Mouse (Mus musculus) gonadal fat pad, adult 2 months (tissue): ENCODE results near the gene Ciart. TPM values are rescaled to one million over a fixed set of nuclear protein-coding genes. Genes with fewer than 3 reads are reported as not detected.
A peak's percentile ranks its signal among the peaks of the same experiment; 100 is the strongest.
"Not testable (repeated sequence)": the region's sequence is repeated elsewhere in the genome, so short reads cannot be mapped to it uniquely, and the experiment has no call there.

Source experiments
- DNase-seq: peaks from one replicate; pipeline ENCODE4 v3.0.0-alpha.2; 2012; ENCODE audit warnings: low read depth
- polyA plus RNA-seq: library from polyadenylated mRNA; depleted of rRNA; stranded (reverse); fragments of >200 nt; gene quantifications from 2 replicates; pipeline ENCODE4 v1.2.3, GENCODE M21; 2012; rRNA removed

The Ciart gene
- polyA plus RNA-seq = 8.7 and 9.0 TPM in 2 replicates

DNA sequence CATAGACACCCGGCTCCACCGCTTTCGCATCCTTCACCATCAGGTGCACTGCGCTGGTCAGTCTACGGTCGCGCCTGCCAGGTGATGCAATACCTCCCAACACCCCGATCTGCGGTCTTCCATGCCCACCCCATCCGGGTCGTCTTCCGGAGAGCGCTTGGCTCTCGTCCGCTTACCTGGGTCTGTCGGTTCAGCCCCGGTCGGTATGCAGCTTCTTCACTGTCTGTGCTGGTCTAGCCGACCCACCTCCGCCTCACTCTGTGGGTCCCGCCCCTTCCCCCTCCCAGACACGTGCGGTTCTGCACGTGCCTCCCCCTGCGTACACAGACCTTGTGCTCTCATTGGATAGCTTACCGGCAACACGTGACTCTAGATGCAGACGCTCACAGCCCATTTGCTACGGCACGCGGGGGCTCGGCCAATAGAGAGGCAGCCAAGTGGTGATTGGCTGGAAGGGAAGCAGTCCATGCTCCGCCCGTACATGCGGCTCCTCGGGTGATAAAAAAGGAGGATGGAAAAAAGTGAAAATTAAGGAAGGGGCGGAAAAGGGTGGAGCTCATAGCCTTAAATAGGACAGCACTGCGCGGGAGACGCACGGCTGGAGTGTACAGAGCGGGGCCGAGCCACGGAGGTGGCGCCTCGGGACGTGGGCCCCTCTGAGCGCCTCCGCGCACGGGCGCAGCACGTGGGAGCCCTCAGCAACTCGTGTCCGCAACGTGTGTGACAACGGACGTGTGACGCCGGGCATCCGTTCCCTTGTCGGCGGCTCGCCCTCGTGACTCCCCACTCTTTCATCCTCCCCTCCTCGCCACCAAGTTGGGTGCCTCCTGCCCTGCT is at the start of gene Ciart:
Gene Ciart (minus strand): TSS at position 273 of the 837 bp plus-strand sequence.
- peak; percentile 77 for DNase-seq

DNA sequence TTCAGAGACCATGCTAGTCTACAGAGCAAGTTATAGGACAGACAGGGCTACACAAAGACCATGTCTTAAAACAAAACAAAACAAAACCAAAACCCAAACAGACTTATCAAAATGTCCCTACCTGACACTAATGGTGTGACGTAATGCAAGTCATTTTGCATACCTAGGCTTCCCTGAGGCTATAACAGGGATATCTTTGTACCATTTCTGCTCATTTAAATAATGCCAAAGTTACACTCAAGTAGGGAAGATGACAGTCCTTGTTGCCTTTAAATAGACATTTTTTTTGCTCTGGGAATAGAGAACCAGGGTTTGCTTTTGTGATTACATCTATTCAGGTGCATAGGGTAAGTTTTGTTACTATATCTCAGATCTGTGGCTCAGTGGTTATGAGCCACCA is 49.4 kb upstream of the Ciart start:
- no peak for DNase-seq

DNA sequence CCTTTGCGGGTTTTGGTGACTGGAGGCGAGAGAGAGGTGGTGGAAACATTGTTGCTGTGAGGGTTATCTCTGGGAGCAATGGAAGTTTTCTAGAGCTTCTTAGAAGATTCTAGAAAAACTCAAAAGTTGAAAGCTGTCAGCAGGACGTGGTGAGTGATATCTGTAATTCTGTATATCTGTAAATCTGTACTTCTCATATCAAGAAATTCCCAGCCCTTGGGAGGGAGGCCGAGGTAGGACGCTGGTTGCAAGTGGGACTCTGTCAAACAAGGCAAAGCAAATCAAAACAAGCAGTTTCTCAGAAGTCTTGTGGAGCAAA is 48.4 kb upstream of the Ciart start:
- no peak for DNase-seq

GRCm38 (mm10) chr3:95929581-95930470 is 47.8 kb upstream of the Ciart start:
- DNase-seq = no peak

DNA sequence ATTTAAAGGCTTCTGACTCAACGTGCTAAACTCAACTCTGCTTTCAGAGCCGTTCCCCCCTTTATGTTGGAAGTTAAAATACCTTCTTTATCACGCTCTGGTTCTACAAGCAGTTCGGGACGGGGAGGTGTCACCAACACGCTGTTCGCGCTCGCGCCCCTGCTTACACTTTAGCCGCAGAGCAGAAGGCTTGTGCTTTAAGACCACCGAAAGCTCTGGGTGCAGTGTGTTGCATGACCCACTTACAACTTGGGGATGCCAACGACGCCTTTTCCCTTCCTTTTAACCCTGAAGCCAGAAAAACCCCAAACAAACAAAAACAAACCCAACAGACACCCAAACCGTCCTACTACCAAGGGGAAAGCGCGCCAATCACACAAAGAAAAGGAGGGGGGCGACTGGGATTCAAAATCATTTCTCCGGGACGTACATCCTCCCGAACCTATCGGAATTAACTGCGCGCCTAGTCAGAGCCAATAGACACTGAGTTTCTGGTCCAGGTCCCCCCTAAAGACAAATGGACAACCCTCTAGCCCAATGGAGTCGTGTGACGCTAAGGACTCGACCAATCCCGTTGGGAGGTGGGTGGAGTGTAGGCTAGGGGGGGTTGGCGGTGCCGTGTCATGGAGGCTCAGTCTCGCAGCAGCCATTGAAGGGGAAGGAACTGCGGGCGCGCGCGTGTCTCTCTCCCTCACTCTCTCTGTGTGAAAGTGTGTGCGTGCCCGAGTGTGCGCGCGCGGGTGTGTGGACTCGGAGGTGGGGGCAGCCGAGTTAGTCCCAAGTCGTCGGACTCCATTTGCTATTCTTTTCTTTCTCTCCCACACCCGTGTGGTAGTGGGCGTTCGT is 46.8 kb upstream of the Ciart start, which contains the start of gene Anp32e:
Gene Anp32e (plus strand): TSS at position 589 of the 846 bp plus-strand sequence.
- peak; percentile 97 for DNase-seq

DNA sequence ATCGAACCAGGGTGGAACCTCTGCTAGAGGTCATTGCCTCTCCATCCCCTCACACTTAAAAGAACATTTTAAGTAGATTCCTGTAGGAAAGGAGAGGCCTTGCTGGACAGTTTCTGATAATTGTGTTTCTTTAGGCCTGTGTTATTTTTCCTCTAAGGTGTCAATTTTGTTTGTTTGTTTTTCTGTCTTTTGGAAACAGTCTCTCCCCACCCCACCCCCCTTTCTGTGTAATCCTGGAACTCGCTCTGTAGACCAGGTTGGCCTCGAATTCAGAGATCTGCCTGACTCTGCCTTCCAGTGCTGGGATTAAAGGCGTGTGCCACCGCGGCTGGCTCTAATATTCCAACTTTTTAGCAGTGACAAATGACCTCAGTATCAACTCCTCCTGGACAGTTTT is 46.2 kb upstream of the Ciart start:
- no peak for DNase-seq

DNA sequence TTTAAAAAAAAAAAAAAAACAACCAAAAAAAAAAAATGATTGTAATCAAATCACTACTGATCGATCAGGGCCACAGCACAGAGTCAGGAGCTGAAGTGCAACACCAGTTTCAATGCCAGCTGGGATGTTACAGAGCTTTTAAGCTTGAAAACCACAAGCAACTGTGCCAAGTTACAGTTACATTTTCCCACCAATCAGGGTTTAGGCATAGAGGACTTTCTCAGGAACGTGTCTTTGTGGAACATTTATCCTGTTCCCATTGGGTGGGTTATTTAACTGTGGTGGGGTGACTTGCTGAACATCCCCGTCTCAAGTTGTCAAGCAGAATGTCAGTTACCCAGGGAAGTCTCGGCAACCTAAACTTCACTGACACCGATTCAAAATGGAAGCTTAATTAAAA is 43.0 kb upstream of the Ciart start:
- no peak for DNase-seq

GRCm38 (mm10) chr3:95924185-95924584 is 42.1 kb upstream of the Ciart start:
- no peak for DNase-seq

- not testable (repeated sequence) for DNase-seq
Observed at GRCm38 (mm10) chr3:95923429-95923828, 41.4 kb upstream of the Ciart start.

DNA sequence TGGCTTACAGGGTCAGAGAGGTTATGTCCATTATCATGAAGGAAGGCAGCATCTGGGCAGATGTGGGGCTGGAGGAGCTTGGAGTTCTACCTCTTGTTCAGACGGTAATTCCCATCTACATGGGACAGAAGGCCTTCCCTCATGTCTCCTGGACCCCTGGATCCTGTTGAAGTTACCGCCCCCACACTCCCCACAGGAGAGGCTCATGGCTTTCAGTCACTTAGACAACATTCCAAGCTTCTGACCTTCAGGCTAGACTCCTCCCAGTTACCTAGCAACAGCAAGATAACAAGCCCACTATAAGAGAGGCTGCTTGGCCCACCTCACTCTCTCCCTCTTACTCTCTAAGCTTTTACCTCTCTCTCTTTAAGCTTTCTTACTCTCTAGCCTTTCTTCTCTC is 38.5 kb upstream of the Ciart start:
- DNase-seq = not testable (repeated sequence)

DNA sequence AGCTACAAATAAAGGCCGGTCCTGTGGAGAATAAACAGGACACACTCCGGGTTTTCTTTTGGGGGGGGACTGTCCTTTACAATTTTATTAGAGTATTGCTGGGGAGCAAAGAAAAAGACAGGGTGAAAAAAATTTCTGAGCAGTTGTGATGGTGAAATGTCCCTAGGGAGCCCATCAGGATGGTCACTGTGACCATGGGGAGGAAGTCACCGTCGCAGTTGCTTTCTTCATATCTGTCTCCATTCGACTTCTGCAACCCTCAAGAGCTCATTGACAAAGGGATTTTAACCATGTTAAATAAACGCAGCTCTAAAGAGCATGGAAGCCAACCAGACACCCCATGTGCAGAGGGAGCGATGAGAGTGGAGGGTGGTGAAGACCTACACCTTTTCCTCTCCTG is 34.7 kb upstream of the Ciart start:
- DNase-seq = no peak

- no peak for DNase-seq
Observed at GRCm38 (mm10) chr3:95914706-95915105, 32.7 kb upstream of the Ciart start.

- no peak for DNase-seq
Observed at GRCm38 (mm10) chr3:95907613-95908012, 25.6 kb upstream of the Ciart start.

DNA sequence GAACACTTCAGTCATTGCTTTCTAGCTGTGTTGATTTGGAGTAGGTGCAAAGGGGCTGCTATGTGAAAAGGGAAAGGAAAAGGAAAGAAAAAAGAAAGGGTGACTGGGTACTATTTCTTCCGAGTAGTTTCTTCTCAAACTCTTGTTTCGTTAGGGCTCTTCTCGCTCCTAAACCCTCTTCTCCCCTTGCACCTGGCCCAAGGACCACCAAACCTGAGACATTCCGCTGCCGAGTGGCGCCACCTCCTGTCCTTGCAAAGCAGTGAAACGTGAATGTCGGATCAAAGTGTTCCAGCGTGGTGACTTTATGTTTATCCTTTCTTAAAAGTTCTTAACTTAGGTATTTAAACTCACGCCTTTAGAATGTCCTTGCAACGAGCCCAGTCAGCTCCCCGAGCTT is 24.8 kb upstream of the Ciart start:
- no peak for DNase-seq

DNA sequence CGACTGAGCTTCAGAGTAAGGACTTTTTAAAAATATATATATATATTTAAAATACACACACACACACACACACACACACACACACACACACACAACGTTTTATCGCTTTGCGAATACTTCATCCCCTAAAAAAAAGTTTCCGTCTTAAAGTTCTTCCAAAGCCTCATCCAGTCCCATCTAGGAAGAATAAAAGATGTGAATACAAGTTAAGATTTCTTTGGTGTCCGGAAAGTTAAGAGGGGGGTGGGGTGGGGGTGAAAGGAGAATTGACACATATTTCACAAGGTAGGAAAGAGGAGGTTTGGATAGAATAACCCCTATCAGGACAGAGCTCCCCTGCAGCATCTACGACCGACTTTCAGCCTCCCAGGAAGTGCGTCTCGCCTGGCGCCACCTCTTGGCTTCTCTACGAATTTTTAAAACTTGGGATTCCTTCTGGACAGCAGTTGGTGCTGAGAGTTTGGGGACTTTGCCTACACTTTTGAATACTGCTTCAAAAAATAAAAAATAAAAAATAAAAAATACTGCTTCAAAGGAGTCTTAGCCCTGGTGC is 24.0 kb upstream of the Ciart start:
- no peak for DNase-seq

DNA sequence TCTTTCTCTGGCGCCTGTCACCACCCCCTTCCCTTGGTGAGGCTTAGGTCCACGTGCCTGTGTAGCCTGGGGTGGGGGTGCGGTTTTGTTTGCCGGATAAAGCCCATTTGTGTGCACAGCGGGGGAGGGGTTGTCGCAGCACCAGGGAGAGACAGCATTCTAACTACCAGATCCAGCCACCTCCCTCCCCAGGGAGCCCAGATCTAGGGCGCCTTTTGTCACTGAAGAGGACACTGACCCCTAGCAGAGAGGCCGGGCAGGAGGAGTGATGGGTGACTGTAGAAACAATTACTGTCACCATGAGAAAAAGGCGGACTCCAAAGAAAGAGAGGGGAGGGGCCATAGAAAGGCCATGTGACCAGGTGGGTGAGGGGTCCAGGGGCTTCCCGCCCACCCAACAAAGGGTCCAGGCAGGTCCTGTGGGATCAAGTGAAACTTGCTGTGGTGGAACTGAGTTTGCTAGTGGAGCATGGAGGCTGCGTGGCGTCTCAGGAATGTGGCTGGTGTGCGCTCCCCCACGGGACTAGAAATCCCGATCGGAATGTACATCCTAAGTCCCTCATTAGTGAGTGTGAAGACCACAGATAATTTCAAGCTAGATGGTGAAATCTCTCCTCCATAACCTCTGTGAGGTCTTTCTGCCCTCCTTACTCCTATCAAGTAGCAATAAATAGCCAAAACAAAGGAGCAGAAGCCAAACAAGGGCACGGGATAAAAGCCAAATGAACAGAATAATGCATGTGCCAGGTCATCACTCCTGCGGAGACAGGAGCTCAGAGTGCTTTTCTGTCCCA is 23.3 kb upstream of the Ciart start:
- DNase-seq = no peak

- no peak for DNase-seq
Observed at GRCm38 (mm10) chr3:95904568-95904967, 22.5 kb upstream of the Ciart start, which contains the start of gene Car14. TSS of gene Car14 (minus strand) at chr3:95904691.

- DNase-seq = no peak
Observed at GRCm38 (mm10) chr3:95903753-95904502, 21.9 kb upstream of the Ciart start.

GRCm38 (mm10) chr3:95902643-95903042 is 20.6 kb upstream of the Ciart start:
- DNase-seq = no peak

DNA sequence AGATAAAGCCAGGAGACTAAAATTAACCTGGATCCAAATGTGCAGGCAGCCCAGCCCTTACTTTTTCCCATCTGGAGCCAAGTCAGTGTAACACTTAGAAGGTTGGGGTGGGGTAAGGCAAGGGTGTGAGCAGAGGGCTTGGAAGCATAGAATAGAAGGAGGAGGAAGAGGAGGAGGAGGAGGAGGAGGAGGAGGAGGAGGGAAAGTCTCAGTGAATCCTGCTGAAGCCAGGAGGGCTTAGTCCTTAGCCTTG is 20.2 kb upstream of the Ciart start:
- no peak for DNase-seq
